Mouse (Mus musculus): ENCODE data around the gene Tmem132e. TPM values are rescaled to one million over a fixed set of nuclear protein-coding genes. Genes with fewer than 3 reads are reported as not detected.

Gene Tmem132e
- polyA plus RNA-seq, 1 experiment: 15.4 TPM

DNA sequence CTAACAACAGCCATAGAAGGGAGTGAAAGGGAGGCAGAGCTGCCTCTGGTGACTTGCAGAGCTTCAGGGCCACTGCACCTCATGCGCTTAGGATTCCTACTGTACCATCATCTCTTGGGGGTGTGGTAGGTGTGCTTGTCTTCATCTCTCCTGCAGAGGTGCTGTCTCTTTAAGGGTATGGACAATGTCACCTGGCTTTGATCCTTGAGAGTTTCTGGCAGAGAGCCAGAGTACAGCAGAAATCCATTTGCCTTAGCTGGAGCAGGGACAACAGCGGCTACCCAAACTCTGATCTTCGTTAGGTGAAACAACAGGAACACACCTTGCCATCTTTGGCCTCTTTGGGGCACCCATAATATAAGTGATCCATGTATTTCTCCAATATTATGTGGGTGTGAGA is 92.2 kb downstream of the Tmem132e start:
- DNase-seq (ENCODE audit: low read depth): no peak
- no peak for TF ChIP-seq CTCF (IDR thresholded peaks at IDR 0.05; ENCODE audit: borderline replicate concordance, extremely low read depth, insufficient read depth, insufficient read length)

DNA sequence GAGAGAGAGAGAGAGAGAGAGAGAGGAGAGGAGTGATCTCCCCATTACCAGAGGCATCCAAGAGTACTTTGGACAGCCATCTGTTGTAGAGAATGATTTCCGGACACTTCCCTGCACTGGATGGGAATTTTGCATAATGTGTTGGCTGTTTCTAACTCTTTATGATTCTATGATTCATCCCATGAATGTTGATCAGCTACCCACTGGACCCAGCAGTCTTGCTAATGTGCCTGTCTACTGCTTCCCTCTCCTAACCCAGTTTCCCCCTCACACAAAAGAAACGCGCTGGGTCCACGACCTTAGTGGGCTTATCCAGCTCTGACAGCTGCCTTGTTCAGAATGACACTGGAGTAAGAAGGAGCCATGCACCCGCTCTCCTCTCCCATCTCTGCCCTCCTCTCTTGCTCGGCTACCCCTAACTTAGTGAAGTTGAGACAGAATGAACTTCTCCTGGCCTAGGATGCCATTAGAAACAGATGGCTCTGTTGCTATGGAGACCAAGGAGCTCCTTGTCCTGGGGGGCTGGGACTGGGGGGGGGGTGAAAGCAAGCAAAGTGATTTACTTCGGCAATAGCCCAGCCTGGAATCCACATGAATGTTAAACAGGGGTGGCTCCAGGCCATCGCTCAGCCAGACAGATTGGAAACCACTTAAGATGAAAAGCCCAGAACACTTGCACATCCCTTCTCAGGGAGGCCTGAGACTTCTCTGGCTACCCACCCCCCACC is 98.8 kb downstream of the Tmem132e start:
- peak; percentile 68 for DNase-seq (ENCODE audit: low read depth)
- no peak for TF ChIP-seq POLR2A (IDR thresholded peaks at IDR 0.05; ENCODE audit: borderline replicate concordance, extremely low read depth, insufficient read depth, insufficient read length, poor library complexity, severe bottlenecking)
- TF ChIP-seq CTCF (IDR thresholded peaks at IDR 0.05; ENCODE audit: borderline replicate concordance, extremely low read depth, insufficient read depth, insufficient read length): no peak

GRCm38 (mm10) chr11:82490896-82491295 is 102.2 kb downstream of the Tmem132e start:
- no peak for DNase-seq (ENCODE audit: low read depth)
- no peak for TF ChIP-seq CTCF (IDR thresholded peaks at IDR 0.05; ENCODE audit: borderline replicate concordance, extremely low read depth, insufficient read depth, insufficient read length)
- TF ChIP-seq POLR2A (IDR thresholded peaks at IDR 0.05; ENCODE audit: borderline replicate concordance, extremely low read depth, insufficient read depth, insufficient read length, poor library complexity, severe bottlenecking): no peak

Other genes with a start within 250 kb of the Tmem132e start
- gene Ccl1, start 83.2 kb upstream of the Tmem132e start, polyA plus RNA-seq (2012; rRNA removed): not detected in 2 replicates

All from brain, embryonic 14.5 days (tissue).